Mouse (Mus musculus) heart, embryonic 10.5 days (tissue): ENCODE results near the gene Rere. TPM values are rescaled to one million over a fixed set of nuclear protein-coding genes. Genes with fewer than 3 reads are reported as not detected.

ENCODE experiments used
- DNase-seq: peaks from one replicate; pipeline ENCODE4 v3.0.0-alpha.2; 2017; ENCODE audit warnings: low spot score
- H3K27ac ChIP-seq: fragments of 300-500 bp; sonication (generic); 2 replicates; pipeline ENCODE4 v1.5.1; 2016; ENCODE audit warnings: mild to moderate bottlenecking
- H3K27me3 ChIP-seq: fragments of 300-500 bp; sonication (generic); 2 replicates; pipeline ENCODE4 v1.6.1; 2016; ENCODE audit warnings: mild to moderate bottlenecking; ENCODE audit not compliant: poor library complexity, insufficient read depth, severe bottlenecking
- H3K36me3 ChIP-seq: fragments of 300-500 bp; sonication (generic); 2 replicates; pipeline ENCODE4 v1.6.1; 2016; ENCODE audit warnings: mild to moderate bottlenecking, moderate library complexity
- H3K4me1 ChIP-seq: fragments of 300-500 bp; sonication (generic); 2 replicates; pipeline ENCODE4 v1.6.1; 2016; ENCODE audit warnings: mild to moderate bottlenecking
- H3K4me3 ChIP-seq: fragments of 300-500 bp; sonication (generic); 2 replicates; pipeline ENCODE4 v1.5.1; 2016; ENCODE audit warnings: mild to moderate bottlenecking, moderate library complexity
- H3K9me3 ChIP-seq: fragments of 300-500 bp; sonication (generic); 2 replicates; pipeline ENCODE4 v1.6.1; 2016; ENCODE audit warnings: mild to moderate bottlenecking, moderate library complexity
- WGBS: fragments of 180-500 bp; shearing (Covaris S2); methylation state at CpG from one replicate; pipeline ENCODE4 v1.1.7; 2016; 5-methylcytosine and 5-hydroxymethylcytosine counted together
- polyA plus RNA-seq: library from polyadenylated mRNA; unstranded; fragments of >200 nt; fragmentation: Nextera tagmentation; extraction: Ambion mirVana; gene quantifications from 2 replicates; pipeline ENCODE4 v1.2.1, GENCODE M21; 2016

Rere gene
- polyA plus RNA-seq, 1 experiment from 2014 or later = 31.6 TPM

DNA sequence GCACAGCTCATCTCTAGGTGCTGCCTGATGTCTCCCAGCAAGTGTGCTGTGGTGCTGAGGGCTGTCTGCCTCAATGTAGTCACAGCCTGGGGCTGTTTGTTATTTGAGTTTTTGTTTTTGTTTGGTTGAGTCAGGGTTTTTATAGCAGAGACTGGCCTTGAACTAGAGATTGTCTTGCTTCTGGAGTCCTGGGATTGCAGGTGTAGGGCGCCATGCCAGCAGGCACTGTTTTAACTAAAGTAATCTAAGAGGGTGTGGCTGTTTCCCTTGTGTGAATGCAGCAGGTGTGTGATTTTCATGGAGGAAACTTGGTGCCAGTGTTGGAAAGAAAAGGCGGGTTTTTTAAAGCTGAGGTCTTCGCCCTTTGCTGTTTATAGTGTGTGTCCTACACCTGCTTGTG, 296.6 kb downstream of the Rere start:
- DNase-seq = no peak
- Histone ChIP-seq H3K27me3 (no peaks in the 10 kb centered on the region), H3K27ac (no peak overlapping the region), H3K9me3 (no peaks in the 10 kb centered on the region), H3K4me3 (no peak overlapping the region), H3K4me1 (peaks cover 44% of the 10 kb centered on the region), H3K36me3 (peaks cover 38% of the 10 kb centered on the region)
- WGBS = 93% methylated on average over 3 of the region's 3 CpGs

GRCm38 (mm10) chr4:150581931-150582723, 300.7 kb downstream of the Rere start:
- no peak overlapping the region for H3K4me3 ChIP-seq
- no peak for DNase-seq
- H3K27me3 ChIP-seq = no peaks in the 10 kb centered on the region
- H3K4me1 ChIP-seq = peaks cover 52% of the 10 kb centered on the region
- 67% methylated on average over 10 of the region's 10 CpGs for WGBS
- no peaks in the 10 kb centered on the region for H3K9me3 ChIP-seq
- peaks cover 21% of the 10 kb centered on the region for H3K36me3 ChIP-seq
- H3K27ac ChIP-seq = peak overlapping the region; percentile 63

DNA sequence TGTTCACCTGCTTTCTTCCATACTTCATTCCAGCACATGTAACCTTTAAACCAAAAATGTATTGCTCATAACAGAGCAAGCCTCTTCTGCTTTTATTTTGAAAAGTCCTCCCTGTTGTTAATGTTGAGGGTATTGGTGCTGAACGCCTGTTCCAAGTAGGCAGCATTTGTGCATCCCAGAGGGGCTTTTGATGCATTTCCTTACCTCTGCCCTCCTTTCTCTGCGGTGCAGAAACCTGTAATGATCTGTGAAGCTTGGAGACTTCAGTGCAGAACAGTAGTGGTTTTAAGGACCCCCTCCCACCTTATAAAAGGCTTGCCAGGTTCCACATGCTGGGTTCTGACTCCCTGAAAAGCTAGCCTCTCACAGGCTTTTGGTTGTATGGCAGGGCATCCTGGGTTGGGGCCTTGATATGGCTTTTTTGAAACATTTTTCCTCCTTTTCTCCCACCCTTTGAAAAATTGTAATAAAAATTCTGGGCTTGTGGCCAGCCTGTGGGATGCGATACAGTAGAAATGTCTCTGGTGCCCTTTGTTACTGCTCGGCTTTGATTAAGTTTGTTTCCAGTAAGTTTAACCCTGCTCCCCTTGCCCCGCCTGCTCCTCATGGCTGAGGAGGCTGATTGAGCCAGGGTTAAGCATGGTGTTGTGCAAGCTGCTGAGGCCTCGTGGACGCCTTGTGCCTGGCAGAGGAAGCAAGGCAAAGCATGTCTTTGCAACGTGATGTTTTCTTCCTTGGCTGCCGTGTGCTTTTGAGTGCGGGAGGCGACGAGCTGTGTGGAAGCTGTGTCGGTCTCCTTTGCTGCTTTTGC, 301.7 kb downstream of the Rere start:
- no peak for DNase-seq
- H3K9me3 ChIP-seq = no peaks in the 10 kb centered on the region
- peaks cover 13% of the 10 kb centered on the region for H3K36me3 ChIP-seq
- H3K27me3 ChIP-seq = no peaks in the 10 kb centered on the region
- 52% methylated on average over 13 of the region's 13 CpGs for WGBS
- no peak overlapping the region for H3K4me3 ChIP-seq
- peak overlapping the region; percentile 69 for H3K27ac ChIP-seq
- peaks cover 62% of the 10 kb centered on the region for H3K4me1 ChIP-seq

DNA sequence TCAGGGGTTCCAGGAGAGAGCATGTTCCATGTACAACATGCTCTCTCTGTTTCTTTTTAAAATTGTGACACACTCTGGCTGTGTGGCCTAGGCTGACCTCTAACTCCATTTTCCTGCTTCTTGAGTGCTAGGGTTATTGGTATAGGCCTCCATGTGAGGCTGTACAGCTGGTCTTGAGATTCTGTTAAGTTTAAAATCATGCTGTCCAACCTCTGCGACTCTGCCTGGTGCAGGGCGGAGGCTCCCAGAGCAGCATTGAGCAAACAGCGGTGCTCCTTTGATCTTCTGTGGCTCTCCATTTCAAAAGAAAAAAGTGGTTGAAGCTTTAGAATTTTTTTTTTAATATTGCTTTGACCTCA, 302.3 kb downstream of the Rere start:
- 76% methylated on average over 3 of the region's 3 CpGs for WGBS
- peaks cover 64% of the 10 kb centered on the region for H3K4me1 ChIP-seq
- no peak for DNase-seq

GRCm38 (mm10) chr4:150585800-150586199, 304.4 kb downstream of the Rere start:
- Histone ChIP-seq H3K27ac (no peak overlapping the region), H3K27me3 (no peaks in the 10 kb centered on the region), H3K36me3 (peaks cover 5% of the 10 kb centered on the region; the same call in 1 of the 2 replicates), H3K4me1 (peaks cover 78% of the 10 kb centered on the region), H3K4me3 (no peak overlapping the region), H3K9me3 (no peaks in the 10 kb centered on the region)
- DNase-seq = no peak
- WGBS = 76% methylated on average over 2 of the region's 2 CpGs

More for the DNA sequence above, 302.3 kb downstream of the Rere start:
- H3K9me3 ChIP-seq = no peaks in the 10 kb centered on the region
- no peak overlapping the region for H3K4me3 ChIP-seq
- no peaks in the 10 kb centered on the region for H3K27me3 ChIP-seq
- H3K36me3 ChIP-seq = peaks cover 13% of the 10 kb centered on the region
- H3K27ac ChIP-seq = peak overlapping the region; percentile 69

DNA sequence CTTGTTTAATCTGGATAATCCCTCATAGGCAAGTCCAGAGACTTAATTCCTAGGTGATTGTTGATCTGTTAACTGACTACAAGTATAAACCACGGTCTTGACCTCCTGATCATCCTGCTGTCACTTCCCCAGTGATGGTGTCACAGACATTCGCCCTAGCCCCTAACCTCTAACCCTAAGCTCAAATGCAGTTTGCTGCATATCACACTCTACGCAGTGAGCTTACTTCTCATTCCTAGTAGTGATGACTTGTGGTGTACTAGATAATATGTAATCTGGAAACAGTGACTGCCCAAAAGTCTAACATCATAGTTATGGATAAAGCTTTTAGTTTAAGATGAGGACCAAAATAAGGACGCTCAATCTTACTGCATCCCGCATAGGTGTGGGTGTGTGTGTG, 304.8 kb downstream of the Rere start:
- Histone ChIP-seq H3K9me3 (no peaks in the 10 kb centered on the region), H3K27me3 (no peaks in the 10 kb centered on the region), H3K27ac (no peak overlapping the region), H3K36me3 (peaks cover 5% of the 10 kb centered on the region; the same call in 1 of the 2 replicates), H3K4me1 (peaks cover 78% of the 10 kb centered on the region), H3K4me3 (no peak overlapping the region)
- WGBS = 83% methylated on average over 5 of the region's 5 CpGs
- no peak for DNase-seq

GRCm38 (mm10) chr4:150587597-150588299, 306.3 kb downstream of the Rere start:
- DNase-seq = no peak
- Histone ChIP-seq H3K4me3 (no peak overlapping the region), H3K27ac (no peak overlapping the region), H3K27me3 (no peaks in the 10 kb centered on the region), H3K36me3 (peaks cover 5% of the 10 kb centered on the region; the same call in 1 of the 2 replicates), H3K9me3 (no peaks in the 10 kb centered on the region), H3K4me1 (peaks cover 80% of the 10 kb centered on the region)
- 82% methylated on average over 8 of the region's 8 CpGs for WGBS

DNA sequence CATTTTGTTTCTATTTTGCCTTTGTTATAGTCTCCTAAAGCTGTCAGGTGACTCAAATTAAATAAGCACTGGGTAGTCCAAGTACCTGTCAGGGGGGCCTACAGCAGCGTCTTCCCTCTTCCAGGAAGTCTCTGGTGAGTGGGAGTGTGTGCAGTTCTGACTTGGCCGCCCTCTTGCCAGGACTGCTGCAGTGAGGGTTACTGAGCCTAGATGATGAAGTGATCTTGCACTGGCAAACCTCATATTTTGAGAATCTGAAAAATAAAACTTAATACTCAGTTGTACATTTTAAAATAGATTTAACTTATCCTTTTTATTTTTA, 306.8 kb downstream of the Rere start:
- Histone ChIP-seq H3K4me1 (peaks cover 80% of the 10 kb centered on the region), H3K4me3 (no peak overlapping the region), H3K36me3 (peaks cover 5% of the 10 kb centered on the region; the same call in 1 of the 2 replicates), H3K27ac (no peak overlapping the region), H3K9me3 (no peaks in the 10 kb centered on the region), H3K27me3 (no peaks in the 10 kb centered on the region)
- WGBS = 79% methylated on average over 2 of the region's 2 CpGs
- DNase-seq = no peak

GRCm38 (mm10) chr4:150590621-150591282, 309.3 kb downstream of the Rere start:
- peaks cover 72% of the 10 kb centered on the region for H3K4me1 ChIP-seq
- no peaks in the 10 kb centered on the region for H3K36me3 ChIP-seq
- no peak overlapping the region for H3K27ac ChIP-seq
- 60% methylated on average over 3 of the region's 3 CpGs for WGBS
- no peaks in the 10 kb centered on the region for H3K9me3 ChIP-seq
- no peak for DNase-seq
- no peaks in the 10 kb centered on the region for H3K27me3 ChIP-seq
- H3K4me3 ChIP-seq = no peak overlapping the region

DNA sequence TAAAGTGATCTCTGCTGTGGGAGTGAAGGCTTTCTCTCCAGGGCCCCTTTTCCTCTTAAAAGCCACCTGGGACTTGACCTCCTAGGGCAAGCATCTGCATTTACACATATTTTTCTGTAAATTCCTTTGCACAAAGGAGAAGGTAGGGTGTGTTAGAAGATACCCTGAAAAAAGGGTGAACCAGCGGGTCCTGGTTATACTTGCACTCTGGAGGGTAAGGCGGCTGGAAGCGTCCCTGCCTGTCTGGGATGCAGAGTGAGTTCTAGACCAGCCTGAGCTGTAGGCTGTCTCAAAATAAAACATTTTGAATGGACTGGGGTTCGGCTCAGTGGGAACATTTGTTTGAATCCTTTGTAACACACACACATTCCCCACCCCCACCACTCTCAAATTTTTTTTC, 310.2 kb downstream of the Rere start:
- 79% methylated on average over 4 of the region's 4 CpGs for WGBS
- Histone ChIP-seq H3K36me3 (no peaks in the 10 kb centered on the region), H3K27ac (no peak overlapping the region), H3K4me3 (no peak overlapping the region), H3K9me3 (no peaks in the 10 kb centered on the region), H3K4me1 (peaks cover 73% of the 10 kb centered on the region), H3K27me3 (no peaks in the 10 kb centered on the region)
- DNase-seq = peak; percentile 55

GRCm38 (mm10) chr4:150592087-150592486, 310.6 kb downstream of the Rere start:
- 40% methylated on average over 6 of the region's 6 CpGs for WGBS
- Histone ChIP-seq H3K9me3 (no peaks in the 10 kb centered on the region), H3K36me3 (no peaks in the 10 kb centered on the region), H3K27ac (no peak overlapping the region; the same call in 1 of the 2 replicates), H3K4me3 (no peak overlapping the region), H3K27me3 (no peaks in the 10 kb centered on the region), H3K4me1 (peaks cover 76% of the 10 kb centered on the region)
- peak; percentile 79 for DNase-seq

GRCm38 (mm10) chr4:150593473-150594217, 312.2 kb downstream of the Rere start:
- Histone ChIP-seq H3K4me1 (peaks cover 78% of the 10 kb centered on the region), H3K27ac (no peak overlapping the region), H3K27me3 (no peaks in the 10 kb centered on the region), H3K4me3 (no peak overlapping the region), H3K36me3 (no peaks in the 10 kb centered on the region), H3K9me3 (no peaks in the 10 kb centered on the region)
- peak; percentile 30 for DNase-seq
- 77% methylated on average over 4 of the region's 4 CpGs for WGBS
